Mouse (Mus musculus) heart, embryonic 14.5 days (tissue): Measurements from ENCODE around the gene Mapkapk3. TPM values are rescaled to one million over a fixed set of nuclear protein-coding genes. Genes with fewer than 3 reads are reported as not detected.

Source experiments
- ATAC-seq: fragments of 200-750 bp; cut with Nextera tagmentation; 2 replicates; pipeline ENCODE4 v1.8.0; 2017; ENCODE audit warnings: low read depth, moderate TSS enrichment; ENCODE audit not compliant: insufficient number of reproducible peaks, insufficient read depth, low FRiP score
- H3K27ac ChIP-seq, 2 experiments: fragments of 200-500 bp in 1 of 2; fragments of 300-500 bp in 1 of 2; sonication (generic) in 1 of 2; replicated peaks in 1 of 2; 2 replicates each; pipeline ENCODE4 v1.5.1; 2012 to 2014; ENCODE audit warnings: low read depth in 2 of 2, low read length in 2 of 2, control low read depth in 1 of 2, mild to moderate bottlenecking in 1 of 2, mixed read lengths in 1 of 2; ENCODE audit not compliant: control insufficient read depth in 1 of 2, insufficient read depth in 1 of 2
- H3K27me3 ChIP-seq: fragments of 300-500 bp; sonication (generic); 2 replicates; pipeline ENCODE4 v1.6.1; 2014; ENCODE audit warnings: mild to moderate bottlenecking, low read length, control low read depth; ENCODE audit not compliant: control insufficient read depth, insufficient read depth
- H3K36me3 ChIP-seq: fragments of 300-500 bp; sonication (generic); 2 replicates; pipeline ENCODE4 v1.6.1; 2014; ENCODE audit warnings: mild to moderate bottlenecking, control low read depth, low read length, mixed read lengths; ENCODE audit not compliant: control insufficient read depth, insufficient read depth
- H3K4me1 ChIP-seq, 2 experiments: fragments of 200-500 bp in 1 of 2; fragments of 300-500 bp in 1 of 2; sonication (generic) in 1 of 2; 2 replicates each; pipeline ENCODE4 v1.6.1; 2012 to 2014; ENCODE audit warnings: low read length in 2 of 2, control low read depth in 1 of 2, mixed read lengths in 1 of 2; ENCODE audit not compliant: control insufficient read depth in 2 of 2, insufficient read depth in 2 of 2
- H3K4me2 ChIP-seq: fragments of 300-500 bp; sonication (generic); 2 replicates; pipeline ENCODE4 v1.6.1; 2014; ENCODE audit warnings: mild to moderate bottlenecking, low read length
- H3K4me3 ChIP-seq, 2 experiments: fragments of 200-500 bp in 1 of 2; fragments of 300-500 bp in 1 of 2; sonication (generic) in 1 of 2; 2 replicates each; pipeline ENCODE4 v1.5.1; 2012 to 2014; ENCODE audit warnings: low read length in 2 of 2, mild to moderate bottlenecking in 2 of 2, control low read depth in 1 of 2, low read depth in 1 of 2, moderate library complexity in 1 of 2; ENCODE audit not compliant: control insufficient read depth in 1 of 2, insufficient read depth in 1 of 2
- H3K9ac ChIP-seq: fragments of 300-500 bp; sonication (generic); 2 replicates; pipeline ENCODE4 v1.6.1; 2014; ENCODE audit warnings: mild to moderate bottlenecking, low read length
- H3K9me3 ChIP-seq: fragments of 300-500 bp; sonication (generic); 2 replicates; pipeline ENCODE4 v1.6.1; 2016; ENCODE audit warnings: low read length, control low read depth; ENCODE audit not compliant: control insufficient read depth
- WGBS: fragments of 180-500 bp; shearing (Covaris S2); extraction: QIAGEN DNeasy Blood & Tissue Kit; methylation state at CpG from one replicate; pipeline ENCODE4 v1.1.7; 2014; 5-methylcytosine and 5-hydroxymethylcytosine counted together
- polyA plus RNA-seq: library from polyadenylated mRNA; unstranded; fragments of >200 nt; fragmentation: Nextera tagmentation; extraction: Ambion mirVana; gene quantifications from 2 replicates; pipeline ENCODE4 v1.2.1, GENCODE M21; 2014

Gene Mapkapk3
- polyA plus RNA-seq, 1 experiment from 2014 or later = 6.5 TPM

DNA sequence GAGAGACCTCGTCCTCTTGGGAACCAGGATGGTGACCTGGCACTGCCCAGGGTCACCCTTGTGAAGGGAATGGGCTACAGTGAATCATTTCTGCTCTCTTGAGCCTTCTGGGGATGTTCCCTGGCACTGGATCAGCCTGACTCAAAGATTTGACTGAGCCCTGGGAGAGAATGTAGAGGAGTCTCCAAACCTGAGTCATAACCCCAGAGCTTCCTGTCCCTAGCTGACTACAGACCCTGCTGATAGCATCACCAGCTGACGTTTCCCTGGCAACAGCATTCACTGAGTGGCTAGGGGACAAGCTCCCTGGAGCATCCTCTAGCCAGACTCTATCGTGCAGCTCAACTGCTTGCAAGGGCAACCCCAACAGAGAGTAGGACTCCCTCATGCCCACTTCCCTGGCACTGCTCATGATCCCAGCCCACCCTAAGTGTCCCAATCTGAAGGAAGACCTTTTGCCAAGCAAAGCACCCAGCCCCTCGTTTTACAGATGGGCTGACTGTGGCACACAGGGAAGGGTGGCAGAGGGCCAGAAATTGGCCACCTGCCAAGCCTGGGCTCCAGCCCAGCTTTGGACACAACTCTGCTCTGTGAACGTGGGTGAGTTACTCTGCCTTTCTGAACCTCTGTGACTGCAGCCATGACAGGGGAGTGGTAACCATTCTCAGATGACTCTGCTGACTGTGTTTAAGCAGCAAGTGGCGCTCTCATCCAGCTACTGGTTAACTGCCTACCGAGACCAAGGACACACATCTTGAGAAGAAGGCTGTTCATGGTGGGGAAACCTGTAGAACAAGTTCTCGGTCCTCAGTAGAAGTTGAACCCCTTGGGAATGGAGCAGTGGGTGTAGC lies 10.9 kb downstream of the Mapkapk3 start:
- WGBS = 48% methylated on average over 8 of the region's 8 CpGs
- H3K36me3 ChIP-seq = no peaks in the 10 kb centered on the region
- no peak overlapping the region for H3K4me3 ChIP-seq
- H3K27ac ChIP-seq = no peak overlapping the region
- H3K4me2 ChIP-seq = no peak overlapping the region
- no peaks in the 10 kb centered on the region for H3K27me3 ChIP-seq
- ATAC-seq = no peak
- H3K9me3 ChIP-seq = no peaks in the 10 kb centered on the region
- H3K4me1 ChIP-seq = peaks cover 12 to 20% of the 10 kb centered on the region in 2 experiments
- H3K9ac ChIP-seq = no peak overlapping the region

DNA sequence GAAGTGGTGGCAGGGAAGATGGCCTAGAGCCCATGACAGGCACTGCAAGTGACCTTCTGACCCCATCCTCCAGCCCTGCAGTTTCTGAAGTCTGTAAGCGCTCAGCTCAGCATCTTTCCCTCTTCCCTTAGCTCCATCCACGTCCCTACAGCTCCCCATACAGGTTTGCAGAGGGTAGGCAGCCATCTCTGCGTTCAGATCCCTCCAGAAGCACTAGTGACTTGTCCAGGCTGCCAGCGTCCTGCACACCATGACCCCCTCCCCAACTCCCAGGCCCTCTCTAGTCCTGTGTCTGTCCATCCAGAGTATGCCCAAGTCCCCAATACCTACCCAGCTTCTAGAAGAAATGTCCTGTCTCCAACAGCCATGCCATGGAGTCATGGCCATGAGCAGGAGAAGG lies 11.6 kb downstream of the Mapkapk3 start:
- 57% methylated on average over 4 of the region's 4 CpGs for WGBS
- H3K27me3 ChIP-seq = no peaks in the 10 kb centered on the region
- ATAC-seq = no peak

GRCm38 (mm10) chr9:107277603-107278002 lies 12.1 kb downstream of the Mapkapk3 start:
- ATAC-seq = no peak
- Histone ChIP-seq H3K4me1 (peaks cover 12 to 20% of the 10 kb centered on the region in 2 experiments), H3K4me2 (no peak overlapping the region), H3K27ac (no peak overlapping the region), H3K9me3 (no peaks in the 10 kb centered on the region), H3K4me3 (no peak overlapping the region), H3K27me3 (no peaks in the 10 kb centered on the region), H3K36me3 (no peaks in the 10 kb centered on the region), H3K9ac (no peak overlapping the region)
- 80% methylated on average over 7 of the region's 7 CpGs for WGBS

More for the DNA sequence above, 11.6 kb downstream of the Mapkapk3 start:
- Histone ChIP-seq H3K4me3 (no peak overlapping the region), H3K9ac (no peak overlapping the region), H3K4me2 (no peak overlapping the region), H3K4me1 (peaks cover 12 to 20% of the 10 kb centered on the region in 2 experiments), H3K9me3 (no peaks in the 10 kb centered on the region), H3K36me3 (no peaks in the 10 kb centered on the region), H3K27ac (no peak overlapping the region)

GRCm38 (mm10) chr9:107275710-107276109 lies 14.0 kb downstream of the Mapkapk3 start:
- Histone ChIP-seq H3K9ac (no peak overlapping the region), H3K36me3 (no peaks in the 10 kb centered on the region), H3K4me1 (peaks cover 16 to 25% of the 10 kb centered on the region in 2 experiments), H3K27ac (no peak overlapping the region), H3K4me3 (no peak overlapping the region), H3K9me3 (no peaks in the 10 kb centered on the region), H3K27me3 (no peaks in the 10 kb centered on the region), H3K4me2 (no peak overlapping the region)
- no peak for ATAC-seq
- 75% methylated on average over 5 of the region's 5 CpGs for WGBS

GRCm38 (mm10) chr9:107274751-107275150 lies 14.9 kb downstream of the Mapkapk3 start:
- no peak for ATAC-seq
- no peak overlapping the region for H3K9ac ChIP-seq
- H3K4me3 ChIP-seq = no peak overlapping the region
- no peaks in the 10 kb centered on the region for H3K36me3 ChIP-seq
- no peaks in the 10 kb centered on the region for H3K9me3 ChIP-seq
- H3K4me2 ChIP-seq = no peak overlapping the region
- H3K27ac ChIP-seq = no peak overlapping the region
- H3K4me1 ChIP-seq = peaks cover 9 to 16% of the 10 kb centered on the region in 2 experiments; a peak in 3 of 4 replicates
- WGBS = 77% methylated on average over 6 of the region's 6 CpGs
- H3K27me3 ChIP-seq = no peaks in the 10 kb centered on the region

DNA sequence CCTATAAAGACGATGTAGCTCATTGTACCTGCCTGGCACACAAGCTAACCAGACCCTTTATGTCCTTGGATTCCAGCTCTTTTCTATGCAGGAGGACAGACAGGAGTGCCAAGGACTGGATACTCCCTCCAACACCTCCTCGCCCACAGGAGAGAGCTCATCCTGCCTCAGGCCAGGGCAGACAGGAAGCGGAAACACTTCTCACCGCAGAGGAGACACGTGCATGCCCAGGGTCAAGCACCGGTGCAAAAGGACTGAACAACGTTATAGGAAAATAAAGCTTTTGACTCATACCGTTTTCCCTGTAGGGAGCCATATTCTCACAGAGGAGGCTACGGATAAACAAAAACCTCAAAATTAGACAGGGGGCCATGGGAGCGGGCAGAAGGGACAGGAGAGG lies 16.5 kb downstream of the Mapkapk3 start:
- 71% methylated on average over 10 of the region's 10 CpGs for WGBS
- H3K4me2 ChIP-seq = no peak overlapping the region
- H3K36me3 ChIP-seq = no peaks in the 10 kb centered on the region
- no peak overlapping the region for H3K27ac ChIP-seq
- no peak for ATAC-seq
- H3K9ac ChIP-seq = no peak overlapping the region
- H3K27me3 ChIP-seq = no peaks in the 10 kb centered on the region
- peaks cover 4 to 5% of the 10 kb centered on the region in 2 experiments; a peak in 1 of 4 replicates for H3K4me1 ChIP-seq
- H3K9me3 ChIP-seq = no peaks in the 10 kb centered on the region
- no peak overlapping the region for H3K4me3 ChIP-seq

GRCm38 (mm10) chr9:107272284-107272683 lies 17.4 kb downstream of the Mapkapk3 start:
- Histone ChIP-seq H3K4me1 (peaks cover 4 to 5% of the 10 kb centered on the region in 2 experiments; a peak in 1 of 4 replicates), H3K27ac (no peak overlapping the region), H3K4me2 (no peak overlapping the region), H3K27me3 (no peaks in the 10 kb centered on the region), H3K9ac (no peak overlapping the region), H3K36me3 (no peaks in the 10 kb centered on the region), H3K9me3 (no peaks in the 10 kb centered on the region), H3K4me3 (no peak overlapping the region)
- peak; percentile 42 for ATAC-seq
- WGBS = 23% methylated on average over 4 of the region's 4 CpGs
